8 mouse cellular contexts compared by ENCODE assay signal in genomic region chr4:110020255-110020654, GRCm38 (mm10). TPM values are rescaled to one million over a fixed set of nuclear protein-coding genes. Genes with fewer than 3 reads are reported as not detected.
DNase-seq lines count a peak whose midpoint lies in the region; ATAC-seq and TF ChIP-seq lines count a peak whose summit lies in the region.

No protein-coding gene starts in this region.

- no peaks in the 10 kb centered on the region for H3K4me1 ChIP-seq in embryonic facial prominence, embryonic 14.5 days (ENCODE audit: control insufficient read depth, insufficient read depth, low read length)
- H3K4me1 ChIP-seq in heart, embryonic 13.5 days, result peaks cover 9% of the 10 kb centered on the region
- H3K4me1 ChIP-seq in kidney, postnatal 0 days (replicated peaks; ENCODE audit: insufficient read depth, low read length), result no peaks in the 10 kb centered on the region
- no peaks in the 10 kb centered on the region for H3K4me1 ChIP-seq in stomach, postnatal 0 days (replicated peaks; ENCODE audit: control insufficient read depth, insufficient read depth)

- WGBS in embryonic facial prominence, embryonic 14.5 days, result 9% methylated on average over 12 of the region's 12 CpGs
- WGBS in heart, embryonic 13.5 days, result 14% methylated on average over 12 of the region's 12 CpGs
- WGBS in kidney, postnatal 0 days, result 12% methylated on average over 12 of the region's 12 CpGs
- 10% methylated on average over 12 of the region's 12 CpGs for WGBS in stomach, postnatal 0 days

- H3K36me3 ChIP-seq in embryonic facial prominence, embryonic 14.5 days (ENCODE audit: control insufficient read depth, insufficient read depth, low read length), result no peaks in the 10 kb centered on the region
- no peaks in the 10 kb centered on the region for H3K36me3 ChIP-seq in heart, embryonic 13.5 days
- H3K36me3 ChIP-seq in kidney, postnatal 0 days (ENCODE audit: insufficient read depth, low read length), result no peaks in the 10 kb centered on the region
- H3K36me3 ChIP-seq in stomach, postnatal 0 days (ENCODE audit: control insufficient read depth, insufficient read depth, low read length), result no peaks in the 10 kb centered on the region

- 0 out of 2 replicates have a peak, but pooled peaks have one; percentile 30 for ATAC-seq in embryonic facial prominence, embryonic 14.5 days (ENCODE audit: low read depth)
- ATAC-seq in heart, embryonic 13.5 days (ENCODE audit: extremely low read depth, insufficient number of reproducible peaks, low FRiP score, low TSS enrichment), result no peak
- ATAC-seq in kidney, postnatal 0 days (replicated peaks; ENCODE audit: low FRiP score, low read depth), result no peak
- ATAC-seq in stomach, postnatal 0 days (ENCODE audit: low FRiP score, low TSS enrichment), result peak; percentile 57

- TF ChIP-seq CTCF in kidney, postnatal 0 days (IDR thresholded peaks at IDR 0.05; ENCODE audit: low read depth), result peak; percentile 78
- peak; percentile 86 for TF ChIP-seq CTCF in stomach, postnatal 0 days (IDR thresholded peaks at IDR 0.05; ENCODE audit: low read depth)

- H3K4me2 ChIP-seq in embryonic facial prominence, embryonic 14.5 days (ENCODE audit: low read depth, low read length), result peak overlapping the region; percentile 36; the same call in 1 of the 2 replicates
- peak overlapping the region; percentile 59 for H3K4me2 ChIP-seq in heart, embryonic 13.5 days
- peak overlapping the region; percentile 36 for H3K4me2 ChIP-seq in kidney, postnatal 0 days (ENCODE audit: low read length)
- H3K4me2 ChIP-seq in stomach, postnatal 0 days (replicated peaks; ENCODE audit: low read depth), result peak overlapping the region; percentile 18; the same call in 1 of the 2 replicates

- no peak overlapping the region for H3K27ac ChIP-seq in embryonic facial prominence, embryonic 14.5 days (replicated peaks; ENCODE audit: low read depth, low read length)
- no peak overlapping the region for H3K27ac ChIP-seq in heart, embryonic 13.5 days (replicated peaks)
- no peak overlapping the region for H3K27ac ChIP-seq in kidney, postnatal 0 days
- no peak overlapping the region for H3K27ac ChIP-seq in stomach, postnatal 0 days (replicated peaks)

- H3K9ac ChIP-seq in embryonic facial prominence, embryonic 14.5 days (ENCODE audit: low read depth, low read length), result no peak overlapping the region
- no peak overlapping the region; the same call in 1 of the 2 replicates for H3K9ac ChIP-seq in heart, embryonic 13.5 days
- H3K9ac ChIP-seq in kidney, postnatal 0 days (ENCODE audit: low read depth, low read length), result no peak overlapping the region
- no peak overlapping the region for H3K9ac ChIP-seq in stomach, postnatal 0 days (ENCODE audit: low read length)

- peak; percentile 60 to 63 for DNase-seq in B cell, adult 2 months
- peak; percentile 42 to 46 for DNase-seq in adrenal gland, postnatal 4 days (ENCODE audit: low spot score in 2 of 2)
- DNase-seq in embryonic facial prominence, embryonic 14.5 days (ENCODE audit: low spot score), result peak; percentile 74
- peak; percentile 77 for DNase-seq in kidney, postnatal 0 days (ENCODE audit: low spot score)
- DNase-seq in liver, result peak; percentile 66
- DNase-seq in neural tube, embryonic 10.5 days (ENCODE audit: extremely low spot score, low spot score), result peak; percentile 86
- DNase-seq in stomach, postnatal 0 days (ENCODE audit: low spot score), result peak; percentile 84

- H3K27me3 ChIP-seq in embryonic facial prominence, embryonic 14.5 days (replicated peaks; ENCODE audit: control insufficient read depth, insufficient read depth, low read length), result peaks cover 4% of the 10 kb centered on the region; the same call in 1 of the 2 replicates
- peaks cover 40% of the 10 kb centered on the region for H3K27me3 ChIP-seq in heart, embryonic 13.5 days (replicated peaks)
- no peaks in the 10 kb centered on the region for H3K27me3 ChIP-seq in kidney, postnatal 0 days (ENCODE audit: insufficient read depth, low read length)
- H3K27me3 ChIP-seq in stomach, postnatal 0 days (ENCODE audit: control insufficient read depth, insufficient read depth, low read length), result no peaks in the 10 kb centered on the region

- peak overlapping the region; percentile 14; the same call in 1 of the 2 replicates for H3K4me3 ChIP-seq in embryonic facial prominence, embryonic 14.5 days (ENCODE audit: low read depth, low read length)
- no peak overlapping the region for H3K4me3 ChIP-seq in heart, embryonic 13.5 days
- no peak overlapping the region for H3K4me3 ChIP-seq in kidney, postnatal 0 days (replicated peaks; ENCODE audit: low read depth, low read length)
- no peak overlapping the region for H3K4me3 ChIP-seq in stomach, postnatal 0 days (ENCODE audit: low read depth, low read length)

- TF ChIP-seq EP300 in stomach, postnatal 0 days (optimal IDR thresholded peaks at IDR 0.05), result no peak

- H3K9me3 ChIP-seq in embryonic facial prominence, embryonic 14.5 days (ENCODE audit: control insufficient read depth, low read length), result no peaks in the 10 kb centered on the region
- no peaks in the 10 kb centered on the region for H3K9me3 ChIP-seq in heart, embryonic 13.5 days
- H3K9me3 ChIP-seq in kidney, postnatal 0 days (replicated peaks; ENCODE audit: low read length), result no peaks in the 10 kb centered on the region
- no peaks in the 10 kb centered on the region for H3K9me3 ChIP-seq in stomach, postnatal 0 days (ENCODE audit: control insufficient read depth, low read length)

RNA-seq across cellular contexts. Expression of gene Dmrta2, which starts 42.4 kb away (rescaled TPM):
- under 1 TPM; 0.37 to 0.62 TPM for total RNA-seq in adrenal gland, postnatal 4 days (2021)
- 0.71 TPM in 2 replicates for polyA plus RNA-seq in embryonic facial prominence, embryonic 14.5 days (2014; fragmentation: Nextera tagmentation; extraction: Ambion mirVana)
- 0.05 TPM in 1 of 2 replicates, not detected in the other for polyA plus RNA-seq in heart, embryonic 13.5 days (2015; fragmentation: Nextera tagmentation; extraction: Ambion mirVana)
- 0.10 and 0.22 TPM in 2 replicates for polyA plus RNA-seq in kidney, postnatal 0 days (2015; fragmentation: Nextera tagmentation; extraction: Ambion mirVana)
- 0.05 TPM in 1 of 2 replicates, not detected in the other for polyA plus RNA-seq in stomach, postnatal 0 days (2015; fragmentation: Nextera tagmentation; extraction: Ambion mirVana)

Comparison
In these comparisons a context has a peak if more than half of its experiments do, and no peak if none do; other contexts are left out.
1. ATAC-seq: peak in embryonic facial prominence, embryonic 14.5 days (single experiment) and stomach, postnatal 0 days (single experiment); none in heart, embryonic 13.5 days (single experiment) and kidney, postnatal 0 days (single experiment).
2. Peak in every context shown above with its lines, with median percentiles within 50 percentile points of each other: DNase-seq and H3K4me2 ChIP-seq.